Mouse (Mus musculus): ENCODE measurements around the gene Olfr1325. TPM values are rescaled to one million over a fixed set of nuclear protein-coding genes. Genes with fewer than 3 reads are reported as not detected.
A peak's percentile ranks its signal among the peaks of the same experiment; 100 is the strongest.
"Not testable (repeated sequence)": the region's sequence is repeated elsewhere in the genome, so short reads cannot be mapped to it uniquely, and the experiment has no call there.

Gene Olfr1325
- polyA plus RNA-seq (2014; fragmentation: Nextera tagmentation; extraction: Ambion mirVana) = not detected in 2 replicates

- DNase-seq (ENCODE audit: low spot score) = no peak
- Histone ChIP-seq H3K4me1 (replicated peaks; ENCODE audit: control insufficient read depth, insufficient read depth, low read length) (no peaks in the 10 kb centered on the region), H3K4me3 (ENCODE audit: low read depth, low read length) (no peak within 1 kb of the TSS), H3K9me3 (ENCODE audit: control insufficient read depth, low read length) (no peaks in the 10 kb centered on the region), H3K27ac (ENCODE audit: low read depth, low read length) (no peak within 1 kb of the TSS), H3K9ac (ENCODE audit: low read depth, low read length) (no peak within 1 kb of the TSS), H3K4me2 (replicated peaks; ENCODE audit: low read depth, low read length) (no peak within 1 kb of the TSS), H3K36me3 (ENCODE audit: control insufficient read depth, insufficient read depth, low read length) (no peaks in the 10 kb centered on the region), H3K27me3 (ENCODE audit: control insufficient read depth, insufficient read depth, low read length) (no peaks in the 10 kb centered on the region)
- ATAC-seq (ENCODE audit: low FRiP score) = no peak
- WGBS = 98% methylated on average over 2 of the region's 2 CpGs
These were observed at the start of gene Olfr1325 for GRCm38 (mm10) chrX:74592379-74592778. TSS of gene Olfr1325 (plus strand) at chrX:74592679.

- ATAC-seq (ENCODE audit: low FRiP score) = no peak
- no peak within 1 kb of the TSS for H3K9ac ChIP-seq (ENCODE audit: low read depth, low read length)
- no peak for DNase-seq (ENCODE audit: low spot score)
- no peaks in the 10 kb centered on the region for H3K4me1 ChIP-seq (replicated peaks; ENCODE audit: control insufficient read depth, insufficient read depth, low read length)
- H3K9me3 ChIP-seq (ENCODE audit: control insufficient read depth, low read length) = no peaks in the 10 kb centered on the region
- H3K4me3 ChIP-seq (ENCODE audit: low read depth, low read length) = no peak within 1 kb of the TSS
- H3K27ac ChIP-seq (ENCODE audit: low read depth, low read length) = no peak within 1 kb of the TSS
- H3K27me3 ChIP-seq (ENCODE audit: control insufficient read depth, insufficient read depth, low read length) = no peaks in the 10 kb centered on the region
- H3K4me2 ChIP-seq (replicated peaks; ENCODE audit: low read depth, low read length) = no peak within 1 kb of the TSS
- no peaks in the 10 kb centered on the region for H3K36me3 ChIP-seq (ENCODE audit: control insufficient read depth, insufficient read depth, low read length)
These were observed 17.7 kb upstream of the Olfr1325 start, which contains the start of gene Olfr1326-ps1 for GRCm38 (mm10) chrX:74574788-74575187. TSS of gene Olfr1326-ps1 (minus strand) at chrX:74574888.

- not testable (repeated sequence) for H3K27ac ChIP-seq (ENCODE audit: low read depth, low read length); H3K9me3 ChIP-seq (ENCODE audit: control insufficient read depth, low read length); H3K27me3 ChIP-seq (ENCODE audit: control insufficient read depth, insufficient read depth, low read length); H3K36me3 ChIP-seq (ENCODE audit: control insufficient read depth, insufficient read depth, low read length); H3K9ac ChIP-seq (ENCODE audit: low read depth, low read length); ATAC-seq (ENCODE audit: low FRiP score); H3K4me1 ChIP-seq (replicated peaks; ENCODE audit: control insufficient read depth, insufficient read depth, low read length); H3K4me3 ChIP-seq (ENCODE audit: low read depth, low read length); H3K4me2 ChIP-seq (replicated peaks; ENCODE audit: low read depth, low read length)
- peak; percentile 0 for DNase-seq (ENCODE audit: low spot score)
- 60% methylated on average over 2 of the region's 5 CpGs for WGBS
These were observed 53.2 kb downstream of the Olfr1325 start, which contains the start of gene Gm5640 for GRCm38 (mm10) chrX:74645466-74646323. TSS of gene Gm5640 (minus strand) at chrX:74645635.

- not testable (repeated sequence) for ATAC-seq (ENCODE audit: low FRiP score); H3K27me3 ChIP-seq (ENCODE audit: control insufficient read depth, insufficient read depth, low read length); H3K9me3 ChIP-seq (ENCODE audit: control insufficient read depth, low read length)
These were observed 53.9 kb downstream of the Olfr1325 start for GRCm38 (mm10) chrX:74646393-74646792.

More at GRCm38 (mm10) chrX:74646393-74646792, 53.9 kb downstream of the Olfr1325 start:
- no CpG with 5 or more reads among the region's 1 CpGs for WGBS
- not testable (repeated sequence) for H3K36me3 ChIP-seq (ENCODE audit: control insufficient read depth, insufficient read depth, low read length); H3K4me2 ChIP-seq (replicated peaks; ENCODE audit: low read depth, low read length); H3K27ac ChIP-seq (ENCODE audit: low read depth, low read length); DNase-seq (ENCODE audit: low spot score); H3K4me1 ChIP-seq (replicated peaks; ENCODE audit: control insufficient read depth, insufficient read depth, low read length); H3K9ac ChIP-seq (ENCODE audit: low read depth, low read length); H3K4me3 ChIP-seq (ENCODE audit: low read depth, low read length)

Other genes starting within 250 kb of the Olfr1325 start
- gene Lage3, start 239.1 kb upstream of the Olfr1325 start, polyA plus RNA-seq (2014; fragmentation: Nextera tagmentation; extraction: Ambion mirVana) = 103 and 105 TPM in 2 replicates
- 68.6 and 69.9 TPM in 2 replicates for gene Ubl4a, start 219.5 kb upstream of the Olfr1325 start, polyA plus RNA-seq (2014; fragmentation: Nextera tagmentation; extraction: Ambion mirVana)
- gene Slc10a3, start 219.3 kb upstream of the Olfr1325 start, polyA plus RNA-seq (2014; fragmentation: Nextera tagmentation; extraction: Ambion mirVana) = 7.4 and 7.7 TPM in 2 replicates
- 26.9 and 29.0 TPM in 2 replicates for gene Fam3a, start 199.4 kb upstream of the Olfr1325 start, polyA plus RNA-seq (2014; fragmentation: Nextera tagmentation; extraction: Ambion mirVana)
- gene Ikbkg, start 199.4 kb upstream of the Olfr1325 start, polyA plus RNA-seq (2014; fragmentation: Nextera tagmentation; extraction: Ambion mirVana) = 21.7 and 25.4 TPM in 2 replicates
- 54.9 and 56.5 TPM in 2 replicates for gene G6pdx, start 163.5 kb upstream of the Olfr1325 start, polyA plus RNA-seq (2014; fragmentation: Nextera tagmentation; extraction: Ambion mirVana)
- gene Gm6880, start 111.3 kb upstream of the Olfr1325 start, polyA plus RNA-seq (2014; fragmentation: Nextera tagmentation; extraction: Ambion mirVana) = not detected in 2 replicates
- not detected in 2 replicates for gene Olfr1326-ps1, start 17.8 kb upstream of the Olfr1325 start, polyA plus RNA-seq (2014; fragmentation: Nextera tagmentation; extraction: Ambion mirVana)
- not detected in 2 replicates for gene Gm5640, start 53.0 kb downstream of the Olfr1325 start, polyA plus RNA-seq (2014; fragmentation: Nextera tagmentation; extraction: Ambion mirVana)
- gene Gm6890, start 148.2 kb downstream of the Olfr1325 start, polyA plus RNA-seq (2014; fragmentation: Nextera tagmentation; extraction: Ambion mirVana) = not detected in 2 replicates
- not detected in 2 replicates for gene Gm5936, start 244.5 kb downstream of the Olfr1325 start, polyA plus RNA-seq (2014; fragmentation: Nextera tagmentation; extraction: Ambion mirVana)

All from hindbrain, embryonic 11.5 days (tissue).